Mouse (Mus musculus): ENCODE results near the gene Dlx4.

DNA sequence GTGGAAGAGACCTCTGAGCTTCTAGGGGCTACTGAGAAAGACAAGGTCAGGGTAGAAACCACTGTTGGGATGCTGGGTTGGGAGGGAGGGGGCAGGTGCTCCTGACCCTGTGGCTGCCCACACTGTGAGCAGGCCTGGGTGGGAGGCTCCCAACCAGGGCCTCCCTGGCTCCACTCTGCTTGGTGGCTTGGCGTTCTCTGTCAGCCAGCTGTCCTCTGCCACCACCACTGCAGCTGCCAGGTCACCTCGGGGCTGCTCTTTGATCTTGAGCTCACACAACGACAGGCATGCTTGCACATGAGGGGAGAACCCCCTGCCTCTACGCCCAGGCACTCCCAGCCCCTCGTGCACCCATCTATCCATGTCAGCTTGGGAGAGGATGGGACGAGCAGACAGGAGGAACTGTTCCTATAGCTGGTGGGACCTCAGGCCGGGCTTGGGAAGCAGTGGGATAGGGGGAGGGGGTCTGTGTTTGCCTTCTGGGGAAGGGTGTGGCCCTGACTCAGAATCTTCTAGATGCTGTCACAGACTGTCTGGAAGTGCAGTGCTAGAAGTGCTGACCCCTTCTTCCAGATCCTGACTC lies 20.6 kb downstream of the Dlx4 start:
- no peak for TF ChIP-seq CTCF (IDR thresholded peaks at IDR 0.05; ENCODE audit: borderline replicate concordance, insufficient read depth, low read length)
- no peak for TF ChIP-seq POLR2A (IDR thresholded peaks at IDR 0.05; ENCODE audit: low read depth, low read length)

Measured in embryonic fibroblast, embryonic 13.5 days (primary cell).